Mouse (Mus musculus) effector memory CD4-positive, alpha-beta T cell, adult 5 months (primary cell): ENCODE data around the gene Olfr884. TPM values are rescaled to one million over a fixed set of nuclear protein-coding genes. Genes with fewer than 3 reads are reported as not detected.

Experiments used
- polyA plus RNA-seq: library from polyadenylated mRNA; unstranded; fragments of 100-300 nt; shearing (Covaris generic); gene quantifications from one replicate; pipeline ENCODE4 v1.2.1, GENCODE M21; 2017

Gene Olfr884
- not detected for polyA plus RNA-seq

DNA sequence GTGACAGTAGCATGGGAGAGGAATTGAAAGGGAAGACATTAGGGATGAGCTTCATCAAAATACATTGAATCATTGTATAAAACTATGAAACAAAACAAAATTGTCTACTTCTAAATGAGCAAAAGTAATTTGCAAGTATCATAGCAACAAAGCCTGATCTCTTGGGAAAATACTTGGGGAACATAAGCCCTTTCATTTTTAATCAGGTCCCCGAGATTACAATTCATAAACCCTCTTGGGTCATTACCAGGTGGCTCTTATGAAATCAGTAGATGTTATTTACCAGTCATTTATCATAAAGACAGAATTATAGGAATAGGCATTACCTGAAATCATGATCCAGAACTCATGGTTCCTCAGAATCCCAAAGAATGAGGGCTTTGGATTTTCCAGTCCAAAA lies at the start of gene Olfr884:
Gene Olfr884 (plus strand): TSS at position 301 of the 400 bp plus-strand sequence.

DNA sequence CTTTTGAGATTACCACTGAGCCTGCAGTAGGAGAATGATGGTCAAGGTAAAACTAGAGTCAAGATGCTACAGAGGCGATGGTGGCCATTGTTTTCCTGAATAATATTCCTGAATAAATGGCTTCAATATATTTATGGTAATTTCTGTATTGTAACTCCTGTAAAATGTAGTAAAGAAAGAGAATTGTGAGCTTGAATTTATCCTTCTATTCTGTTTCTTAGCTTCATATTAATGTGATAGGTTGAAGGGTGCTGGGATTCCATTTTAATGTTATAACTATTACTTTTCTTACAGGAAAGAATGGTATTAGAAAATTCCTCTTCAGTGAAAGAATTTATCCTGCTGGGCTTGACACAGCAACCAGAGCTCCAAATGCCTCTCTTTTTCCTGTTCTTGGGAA lies 20.8 kb upstream of the Olfr884 start, which contains the start of gene Olfr883:
Gene Olfr883 (plus strand): TSS at position 301 of the 400 bp plus-strand sequence.

DNA sequence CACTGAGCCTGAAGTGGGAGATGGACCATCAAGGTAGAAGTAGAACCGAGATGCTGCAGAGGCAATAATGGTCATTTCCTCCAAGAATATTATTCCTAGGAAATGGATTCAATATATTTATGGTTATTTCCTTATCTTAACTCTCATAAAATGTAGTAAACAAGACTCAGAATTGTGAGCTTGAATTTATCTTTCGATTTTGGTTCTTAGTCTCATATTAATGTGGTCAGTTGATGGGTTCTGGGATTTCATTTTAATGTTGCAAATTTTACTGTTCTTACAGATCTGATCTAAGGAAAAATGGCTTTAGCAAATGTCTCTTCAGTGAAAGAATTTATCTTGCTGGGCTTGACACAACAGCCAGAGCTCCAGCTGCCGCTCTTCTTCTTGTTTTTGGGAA lies 14.7 kb downstream of the Olfr884 start, which contains the start of gene Olfr885:
Gene Olfr885 (plus strand): TSS at position 301 of the 400 bp plus-strand sequence.

DNA sequence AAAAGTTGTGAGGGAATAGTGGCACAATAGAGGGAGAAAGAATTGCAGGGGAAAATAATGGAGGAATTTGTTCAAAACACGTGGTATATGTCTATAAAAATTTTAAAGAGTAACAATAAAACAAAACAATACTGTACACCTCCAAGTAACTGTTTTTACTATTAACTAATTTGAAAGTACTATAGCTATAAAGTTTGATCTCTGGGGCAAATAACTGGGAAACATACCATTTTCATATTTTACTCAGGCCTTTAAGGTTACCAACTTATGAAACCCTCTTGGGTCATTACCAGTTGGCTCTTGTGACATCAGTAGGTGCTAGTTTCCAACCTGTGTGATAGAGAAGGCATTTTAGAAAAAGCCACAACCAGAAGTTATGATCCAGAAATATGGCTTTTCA lies 37.4 kb downstream of the Olfr884 start, which contains the start of gene Olfr887:
Gene Olfr887 (plus strand): TSS at position 301 of the 400 bp plus-strand sequence.

Other genes starting within 250 kb of the Olfr884 start
- not detected for gene Olfr876, start 243.5 kb upstream of the Olfr884 start, polyA plus RNA-seq
- gene Olfr877, start 192.3 kb upstream of the Olfr884 start, polyA plus RNA-seq = 0.14 TPM
- gene Olfr145, start 149.8 kb upstream of the Olfr884 start, polyA plus RNA-seq = 0.05 TPM
- gene Olfr878, start 128.7 kb upstream of the Olfr884 start, polyA plus RNA-seq = 0.21 TPM
- gene Olfr881, start 54.7 kb upstream of the Olfr884 start, polyA plus RNA-seq = 0.17 TPM
- gene Olfr883, start 20.7 kb upstream of the Olfr884 start, polyA plus RNA-seq = not detected
- gene Olfr885, start 14.8 kb downstream of the Olfr884 start, polyA plus RNA-seq = not detected
- 0.25 TPM for gene Olfr887, start 37.5 kb downstream of the Olfr884 start, polyA plus RNA-seq
- not detected for gene Olfr888, start 61.6 kb downstream of the Olfr884 start, polyA plus RNA-seq
- gene Olfr889, start 68.6 kb downstream of the Olfr884 start, polyA plus RNA-seq = 0.12 TPM
- gene Olfr890, start 96.0 kb downstream of the Olfr884 start, polyA plus RNA-seq = 0.12 TPM
- gene Olfr891, start 134.3 kb downstream of the Olfr884 start, polyA plus RNA-seq = not detected
- not detected for gene Olfr893, start 161.8 kb downstream of the Olfr884 start, polyA plus RNA-seq
- gene Olfr894, start 171.5 kb downstream of the Olfr884 start, polyA plus RNA-seq = not detected
- gene Olfr143, start 206.2 kb downstream of the Olfr884 start, polyA plus RNA-seq = not detected
- gene Olfr895, start 221.3 kb downstream of the Olfr884 start, polyA plus RNA-seq = not detected
- not detected for gene Olfr896-ps1, start 244.6 kb downstream of the Olfr884 start, polyA plus RNA-seq